Mouse (Mus musculus) ovary, adult 18-20 months (tissue): ENCODE measurements around the gene Olfr1418.

ENCODE experiments used
- DNase-seq: peaks from one replicate; pipeline ENCODE4 v3.0.0; 2022; ENCODE audit warnings: low spot score, mixed read lengths

Gene Olfr1418

DNA sequence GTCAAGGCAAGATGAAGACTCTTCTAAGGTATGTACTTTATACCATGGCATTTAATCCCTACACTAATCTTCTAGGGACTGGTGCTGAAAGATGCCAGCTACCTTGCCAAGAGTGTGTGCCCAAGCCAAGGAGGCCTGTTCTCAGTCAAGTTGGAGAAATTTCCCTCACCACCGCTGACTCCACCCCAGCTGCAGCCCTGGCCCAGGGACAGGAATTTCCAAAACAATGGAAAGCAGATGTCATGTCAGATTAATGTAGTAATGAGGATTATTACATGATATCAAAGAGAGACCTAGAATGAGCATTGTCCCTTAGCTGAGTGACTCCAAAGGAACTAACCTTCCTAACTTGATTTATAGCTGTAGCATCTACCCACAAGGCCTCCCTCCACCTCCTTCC, 50.0 kb downstream of the Olfr1418 start:
- no peak for DNase-seq

DNA sequence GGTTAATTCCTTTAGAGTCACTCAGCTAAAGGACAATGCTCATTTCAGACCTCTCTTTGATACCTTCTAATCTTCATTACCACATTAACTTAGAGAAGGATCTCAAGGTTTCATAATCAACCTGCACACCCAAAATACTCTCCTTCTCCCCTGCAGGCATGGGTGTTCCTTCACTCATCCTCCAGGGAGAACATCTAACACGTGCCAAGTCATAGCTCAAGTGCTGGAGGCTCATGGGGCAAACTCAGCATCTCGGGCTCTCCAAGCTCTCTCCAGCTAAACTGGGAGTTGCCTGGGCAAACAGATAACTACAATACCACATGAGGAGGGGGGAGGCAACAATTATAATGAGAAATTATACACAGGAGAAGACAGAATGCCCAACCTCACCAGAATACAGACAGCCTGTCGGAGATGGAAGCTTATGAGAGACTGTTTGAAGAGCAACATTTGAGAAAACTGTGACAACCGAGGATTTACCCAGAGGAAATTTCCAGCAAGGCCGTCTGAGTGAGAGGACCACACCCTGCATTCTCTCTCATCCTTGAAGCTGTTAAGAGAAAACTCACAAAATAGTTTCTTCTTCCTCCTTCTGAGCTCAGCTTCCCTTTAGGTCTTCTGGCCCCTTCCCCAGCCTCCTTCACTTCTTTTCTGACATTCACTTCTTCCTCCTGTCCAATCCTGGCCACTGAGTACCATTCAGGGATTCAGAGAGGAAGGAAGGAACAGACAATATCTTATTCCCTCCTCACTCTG, 50.7 kb downstream of the Olfr1418 start:
- no peak for DNase-seq

DNA sequence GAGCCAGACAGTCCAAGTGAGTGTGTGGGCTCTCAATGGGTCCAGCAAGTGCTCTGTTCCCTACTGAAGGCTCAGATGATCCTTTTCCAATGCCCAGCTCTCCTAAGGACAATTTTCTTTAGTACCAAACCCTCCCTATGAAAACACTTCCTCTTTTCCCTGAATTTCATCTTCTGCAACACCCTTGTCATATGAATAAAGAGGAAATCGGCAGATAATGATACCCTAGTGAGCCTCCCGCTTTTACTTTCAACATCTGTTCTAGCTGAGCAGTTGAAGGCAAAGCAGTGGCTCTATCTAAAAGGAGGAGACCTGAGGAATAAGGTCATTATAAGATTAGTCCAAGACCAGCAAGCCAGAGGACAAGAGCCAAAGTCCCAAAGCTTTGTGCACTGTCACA, 52.4 kb downstream of the Olfr1418 start:
- no peak for DNase-seq

DNA sequence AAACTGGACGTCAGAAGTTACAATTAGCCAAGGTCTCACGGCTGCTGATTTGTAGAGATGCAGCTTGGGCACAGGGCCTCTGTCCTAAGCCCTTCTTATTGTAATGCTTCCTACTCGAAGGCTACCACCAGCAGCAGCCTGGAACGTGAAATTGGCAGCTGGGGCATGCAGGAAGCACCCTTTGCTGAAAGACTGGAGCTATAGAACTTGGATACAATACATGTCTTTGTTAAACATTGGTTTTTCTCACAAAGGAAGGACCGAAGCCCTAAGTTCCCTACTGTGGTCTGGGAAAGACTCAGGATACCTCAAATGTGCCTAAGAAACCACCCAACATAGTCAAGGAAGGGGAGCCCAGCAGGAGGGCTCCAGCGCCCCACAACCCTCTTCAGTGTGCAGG, 53.0 kb downstream of the Olfr1418 start:
- DNase-seq = no peak

DNA sequence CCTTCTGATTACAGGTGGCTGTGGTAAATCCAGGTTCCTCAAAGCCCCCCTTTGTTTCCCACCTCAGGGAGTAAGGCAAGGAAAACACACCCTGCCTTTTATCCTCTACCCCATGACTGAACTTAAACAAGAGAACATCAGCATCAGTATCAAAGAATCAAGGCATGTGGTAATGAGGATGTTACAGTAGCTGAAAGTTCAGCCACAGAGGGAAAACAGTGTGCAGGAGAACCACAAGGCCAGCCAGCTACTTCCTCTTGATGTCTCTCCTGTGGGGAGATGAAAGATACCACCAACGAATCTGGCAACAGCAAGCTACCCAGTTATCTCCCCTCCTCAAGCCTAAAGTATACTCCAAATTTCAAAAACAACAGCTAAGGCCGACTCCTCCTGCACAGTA, 53.6 kb downstream of the Olfr1418 start:
- DNase-seq = no peak

DNA sequence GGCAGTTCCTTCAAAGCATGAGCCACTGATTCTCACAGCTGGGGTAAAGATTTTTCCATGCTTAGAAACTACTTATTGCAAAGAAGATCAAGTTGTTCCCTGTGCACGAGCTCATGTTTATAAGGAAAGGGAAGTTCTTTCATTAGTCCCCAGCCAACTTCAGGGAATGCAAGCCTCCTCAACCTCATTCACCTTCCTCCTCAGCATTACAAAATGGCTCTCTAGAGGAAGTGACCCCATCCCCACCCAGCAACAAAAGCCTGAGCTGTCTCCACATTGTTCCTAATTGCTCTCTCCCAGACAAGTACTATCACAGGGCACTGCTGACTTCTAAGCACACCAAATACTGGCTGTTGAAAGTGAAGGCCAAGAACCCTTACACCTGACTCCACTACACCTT, 56.4 kb downstream of the Olfr1418 start:
- no peak for DNase-seq
